Mouse (Mus musculus) megakaryocyte, embryonic 14.5 days (primary cell): ENCODE data around the gene Dpep3. TPM values are rescaled to one million over a fixed set of nuclear protein-coding genes. Genes with fewer than 3 reads are reported as not detected.
"Not testable (repeated sequence)": the region's sequence is repeated elsewhere in the genome, so short reads cannot be mapped to it uniquely, and the experiment has no call there.

Experiments used
- H3K27me3 ChIP-seq: replicated peaks from 2 replicates; pipeline ENCODE3; 2012; ENCODE audit warnings: inconsistent platforms
- H3K36me3 ChIP-seq: replicated peaks from 2 replicates; pipeline ENCODE3; 2012; ENCODE audit warnings: low read length, inconsistent platforms, mixed read lengths
- H3K4me1 ChIP-seq: 2 replicates; pipeline ENCODE4 v1.6.1; 2012; ENCODE audit warnings: inconsistent platforms
- H3K4me3 ChIP-seq: replicated peaks from 2 replicates; pipeline ENCODE3; 2012; ENCODE audit warnings: moderate library complexity, mild to moderate bottlenecking, inconsistent platforms
- H3K9me3 ChIP-seq: 2 replicates; pipeline ENCODE4 v1.6.1; 2012; ENCODE audit warnings: inconsistent platforms
- FLI1 ChIP-seq: IDR thresholded peaks from 2 replicates; pipeline ENCODE4 v1.6.1; 2012; ENCODE audit warnings: low read length, inconsistent platforms, mixed read lengths
- GATA1 ChIP-seq: IDR thresholded peaks from 3 replicates; pipeline ENCODE4 v1.6.1; 2012; ENCODE audit warnings: mixed read lengths, low read length, inconsistent platforms, borderline replicate concordance
- polyA plus RNA-seq: library from polyadenylated mRNA; stranded (reverse); fragments of >175 nt; gene quantifications from 2 replicates; pipeline ENCODE4 v1.2.3, GENCODE M21; 2012; ENCODE audit warnings: low replicate concordance; ENCODE audit not compliant: insufficient read depth

Gene Dpep3
- 0.46 TPM in 1 of 2 replicates, not detected in the other for polyA plus RNA-seq

- Histone ChIP-seq H3K4me1 (peaks cover 24% of the 10 kb centered on the region), H3K9me3 (0 out of 2 replicates have a peak, but pooled peaks cover 5% of the 10 kb centered on the region), H3K27me3 (peaks cover 12% of the 10 kb centered on the region), H3K36me3 (no peaks in the 10 kb centered on the region), H3K4me3 (peak within 1 kb of the TSS; percentile 38)
- TF ChIP-seq FLI1 (no peak), GATA1 (no peak)
Measured at GRCm38 (mm10) chr8:105979325-105979724, at the start of gene Dpep3. Dpep3 (minus strand) TSS chr8:105979429.

GRCm38 (mm10) chr8:106022483-106022882, 43.3 kb upstream of the Dpep3 start:
- H3K4me1 ChIP-seq = peaks cover 7% of the 10 kb centered on the region; the same call in 1 of the 2 replicates
- H3K36me3 ChIP-seq = peaks cover 71% of the 10 kb centered on the region
- H3K4me3 ChIP-seq = no peak overlapping the region
- no peaks in the 10 kb centered on the region for H3K9me3 ChIP-seq
- TF ChIP-seq GATA1 (no peak), FLI1 (no peak)
- H3K27me3 ChIP-seq = no peaks in the 10 kb centered on the region

DNA sequence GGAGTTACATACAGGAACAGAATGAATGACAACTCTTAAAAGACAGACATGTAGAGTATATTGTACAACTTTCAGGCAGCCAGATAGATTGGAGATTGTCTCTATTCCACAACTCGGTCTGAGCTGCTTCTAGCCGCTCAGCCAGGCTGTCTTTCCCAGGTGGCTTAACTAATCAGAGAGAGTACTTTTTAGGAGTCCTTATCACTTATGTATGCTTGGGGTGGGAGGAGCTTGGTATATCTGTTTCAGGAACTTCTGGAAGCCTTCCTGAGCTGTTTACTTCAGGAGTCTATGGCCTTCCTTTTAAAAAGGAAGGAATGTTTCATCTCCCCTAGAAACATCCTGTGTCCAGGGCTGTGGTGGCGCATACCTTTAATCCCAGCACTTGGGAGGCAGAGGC, 38.8 kb upstream of the Dpep3 start:
- Histone ChIP-seq H3K4me1 (peaks cover 22% of the 10 kb centered on the region), H3K27me3 (no peaks in the 10 kb centered on the region), H3K36me3 (peaks cover 65% of the 10 kb centered on the region), H3K4me3 (no peak overlapping the region), H3K9me3 (no peaks in the 10 kb centered on the region)
- TF ChIP-seq GATA1 = no peak

- Histone ChIP-seq H3K9me3 (no peaks in the 10 kb centered on the region), H3K4me1 (peaks cover 22% of the 10 kb centered on the region), H3K27me3 (no peaks in the 10 kb centered on the region), H3K4me3 (no peak overlapping the region), H3K36me3 (peaks cover 64% of the 10 kb centered on the region)
- TF ChIP-seq FLI1 (no peak), GATA1 (no peak)
Measured at GRCm38 (mm10) chr8:106017130-106017529, 37.9 kb upstream of the Dpep3 start.

DNA sequence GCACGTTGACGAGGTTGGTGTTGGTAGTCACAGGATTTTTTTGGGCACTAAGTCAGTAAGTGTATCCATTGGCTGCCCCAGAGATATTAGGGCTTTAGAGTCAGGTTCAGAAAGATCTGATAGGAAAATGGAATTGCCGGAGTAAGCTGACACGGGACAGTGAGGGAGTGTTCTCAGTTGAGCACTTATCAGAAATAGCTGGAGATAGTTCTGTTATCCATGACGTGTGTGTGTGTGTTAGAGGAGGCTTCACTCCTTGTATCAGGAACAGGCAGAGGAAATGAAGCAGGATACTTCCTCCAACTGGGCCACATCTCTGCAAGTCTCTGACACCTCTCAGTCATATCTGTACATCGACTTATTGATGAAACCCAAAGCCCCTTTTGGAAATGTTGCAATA, 37.1 kb upstream of the Dpep3 start:
- peaks cover 58% of the 10 kb centered on the region for H3K36me3 ChIP-seq

GRCm38 (mm10) chr8:106012203-106012602, 33.0 kb upstream of the Dpep3 start:
- peaks cover 47% of the 10 kb centered on the region for H3K4me1 ChIP-seq

More for the DNA sequence above, 37.1 kb upstream of the Dpep3 start:
- Histone ChIP-seq H3K9me3 (no peaks in the 10 kb centered on the region), H3K4me3 (no peak overlapping the region), H3K4me1 (peaks cover 30% of the 10 kb centered on the region), H3K27me3 (no peaks in the 10 kb centered on the region)
- TF ChIP-seq FLI1 (no peak), GATA1 (no peak)

DNA sequence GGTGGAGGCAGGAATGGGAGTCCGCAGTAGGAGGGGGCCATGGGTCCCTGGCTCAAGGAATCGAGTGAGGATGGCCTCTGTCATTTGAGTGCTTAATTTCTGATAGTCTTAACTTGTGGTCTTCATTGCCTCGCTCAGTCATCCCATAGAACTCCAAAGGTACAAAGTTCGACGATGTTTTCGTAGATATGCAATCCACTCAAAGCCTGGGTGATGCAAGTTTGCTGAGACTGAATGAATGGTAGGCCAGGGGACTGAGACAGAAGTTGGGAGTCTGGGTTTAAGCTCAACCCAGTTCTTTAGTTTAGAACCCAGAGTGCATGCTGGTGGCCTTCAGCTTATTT, 32.4 kb upstream of the Dpep3 start, which contains the start of gene Ddx28:
Gene Ddx28, minus strand, starts transcription at position 240 of the 344 bp plus-strand sequence.
- Histone ChIP-seq H3K27me3 (no peaks in the 10 kb centered on the region), H3K9me3 (no peaks in the 10 kb centered on the region), H3K4me3 (peak within 1 kb of the TSS; percentile 99), H3K4me1 (peaks cover 47% of the 10 kb centered on the region), H3K36me3 (peaks cover 21% of the 10 kb centered on the region)
- TF ChIP-seq FLI1 (no peak), GATA1 (no peak)

More at GRCm38 (mm10) chr8:106012203-106012602, 33.0 kb upstream of the Dpep3 start:
- not testable (repeated sequence) for H3K9me3 ChIP-seq, H3K27me3 ChIP-seq
- H3K36me3 ChIP-seq = peaks cover 25% of the 10 kb centered on the region
- peak overlapping the region; percentile 99 for H3K4me3 ChIP-seq

DNA sequence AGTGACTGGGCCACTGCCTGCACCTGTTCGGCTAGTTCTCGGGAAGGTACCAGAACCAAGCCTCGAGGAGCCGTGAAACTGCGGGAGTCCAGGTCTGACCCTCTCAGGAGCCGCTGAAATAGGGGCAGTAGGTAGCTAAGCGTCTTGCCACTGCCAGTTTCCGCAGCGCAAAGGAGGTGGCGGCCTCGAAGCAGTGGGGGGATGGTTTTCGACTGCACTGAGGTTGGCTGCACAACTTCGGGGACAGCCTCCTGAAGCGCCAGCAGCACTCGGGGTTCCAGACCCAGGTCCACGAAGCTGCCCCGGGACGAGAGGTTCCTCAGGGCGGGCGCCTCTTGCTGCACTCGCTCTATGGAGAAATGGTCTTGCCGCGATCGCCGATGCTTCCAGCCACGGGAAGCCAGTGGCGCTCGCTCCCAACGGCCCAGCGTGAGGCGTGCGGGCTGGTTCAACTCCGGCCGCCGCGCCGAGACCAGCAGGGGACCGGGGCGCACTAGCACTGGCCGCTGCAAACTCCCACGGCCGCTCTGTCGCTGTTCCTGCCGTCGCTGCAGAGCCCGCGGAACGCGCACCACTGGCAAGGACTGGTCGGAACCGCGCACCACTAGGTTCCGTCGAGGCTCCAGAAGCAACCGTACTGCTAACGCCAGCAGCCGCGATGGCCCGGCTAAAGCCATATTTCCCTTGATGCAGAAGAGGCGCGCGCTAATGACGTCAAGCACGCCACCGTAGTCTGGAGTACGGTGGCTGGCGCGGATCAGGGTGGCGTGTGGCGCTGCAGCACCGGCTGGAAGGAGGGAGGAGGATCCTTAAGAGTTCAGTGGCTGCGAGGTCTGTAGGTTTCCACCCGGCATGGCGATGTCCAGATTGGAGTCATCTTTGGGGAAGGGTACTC, 31.8 kb upstream of the Dpep3 start:
- no peaks in the 10 kb centered on the region for H3K9me3 ChIP-seq
- peak overlapping the region; percentile 99 for H3K4me3 ChIP-seq
- H3K4me1 ChIP-seq = peaks cover 45% of the 10 kb centered on the region
- H3K36me3 ChIP-seq = peaks cover 16% of the 10 kb centered on the region
- TF ChIP-seq FLI1 = no peak
- no peak for TF ChIP-seq GATA1
- H3K27me3 ChIP-seq = no peaks in the 10 kb centered on the region

- not testable (repeated sequence) for H3K9me3 ChIP-seq, H3K4me3 ChIP-seq, H3K27me3 ChIP-seq, H3K36me3 ChIP-seq
- H3K4me1 ChIP-seq = peaks cover 60% of the 10 kb centered on the region
Measured at GRCm38 (mm10) chr8:106007891-106008290, 28.7 kb upstream of the Dpep3 start.

DNA sequence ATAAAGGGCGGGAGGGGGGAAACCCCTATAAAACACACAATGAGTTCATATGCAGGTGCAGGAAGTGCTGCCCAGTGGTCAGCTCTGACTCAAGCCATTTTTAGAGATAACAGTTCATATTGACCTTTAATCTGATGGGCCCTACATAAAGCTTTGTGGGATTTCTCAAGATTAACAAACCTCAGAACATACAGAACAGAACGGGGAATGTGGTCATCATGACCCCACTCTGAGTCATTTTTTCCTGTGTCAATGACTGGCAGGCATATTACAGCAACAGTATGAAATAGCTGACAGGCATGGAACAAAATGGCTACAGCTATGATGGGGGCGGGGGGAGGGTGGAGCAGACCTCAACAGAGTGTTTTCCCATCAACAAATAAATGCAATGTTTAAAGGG, 27.9 kb upstream of the Dpep3 start:
- H3K4me1 ChIP-seq = peaks cover 60% of the 10 kb centered on the region
- H3K27me3 ChIP-seq = no peaks in the 10 kb centered on the region
- H3K9me3 ChIP-seq = no peaks in the 10 kb centered on the region
- TF ChIP-seq FLI1 = no peak
- no peak for TF ChIP-seq GATA1
- no peak overlapping the region for H3K4me3 ChIP-seq
- H3K36me3 ChIP-seq = peaks cover 3% of the 10 kb centered on the region
